Mouse (Mus musculus): ENCODE measurements at regions not wholly inside any gene's neighbourhood (a gene's known extent, or its start where the extent isn't known, plus 50 kb on each side); places are given as distances from the start of the nearest gene placed in this dataset.

DNA sequence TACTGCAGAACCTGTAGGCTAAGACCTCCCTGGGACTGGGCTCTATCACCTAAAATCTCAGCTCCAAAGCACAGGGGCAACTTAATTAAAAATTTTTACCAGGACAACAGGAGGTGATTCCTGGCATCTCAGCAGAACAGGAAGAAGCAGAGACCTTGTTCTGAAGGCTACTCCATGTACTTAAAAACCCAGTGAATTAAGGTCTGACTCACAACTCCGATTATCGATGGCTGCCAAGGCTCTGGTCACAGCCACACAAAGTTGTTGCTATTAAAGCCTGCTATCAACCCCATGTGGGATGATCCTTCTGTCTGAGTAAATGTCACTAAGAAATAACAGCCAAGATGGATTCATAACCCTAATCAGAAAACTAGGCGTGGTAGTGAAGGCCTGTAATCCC, 202.3 kb upstream of the Camk1g start:
- no peak for TF ChIP-seq CTCF (IDR thresholded peaks at IDR 0.05; ENCODE audit: borderline replicate concordance, extremely low read depth, insufficient read depth, insufficient read length)
- no peak for TF ChIP-seq POLR2A (IDR thresholded peaks at IDR 0.05; ENCODE audit: borderline replicate concordance, extremely low read depth, insufficient read depth, insufficient read length, poor library complexity, severe bottlenecking)
